Mouse (Mus musculus): ENCODE measurements around the gene Aimp1. TPM values are rescaled to one million over a fixed set of nuclear protein-coding genes. Genes with fewer than 3 reads are reported as not detected.

Gene Aimp1
- 35.9 and 50.5 TPM in 2 replicates for polyA plus RNA-seq (2012; ENCODE audit: insufficient read depth, insufficient read length, missing spikeins)

GRCm38 (mm10) chr3:132684231-132684928, at the start of gene Aimp1:
Gene Aimp1, minus strand, starts transcription at chr3:132684370.
- Histone ChIP-seq H3K4me1 (ENCODE audit: control insufficient read depth, insufficient read depth, insufficient read length, low read length) (peaks cover 5% of the 10 kb centered on the region), H3K27ac (replicated peaks; ENCODE audit: low read depth, low read length) (peak within 1 kb of the TSS; percentile 99), H3K4me3 (ENCODE audit: insufficient read depth, low read depth, low read length) (peak within 1 kb of the TSS; percentile 83)

GRCm38 (mm10) chr3:132724326-132724725, 40.2 kb upstream of the Aimp1 start:
- H3K4me1 ChIP-seq (ENCODE audit: control insufficient read depth, insufficient read depth, insufficient read length, low read length): no peaks in the 10 kb centered on the region
- H3K27ac ChIP-seq (replicated peaks; ENCODE audit: low read depth, low read length): no peak overlapping the region
- H3K4me3 ChIP-seq (ENCODE audit: insufficient read depth, low read depth, low read length): no peak overlapping the region

GRCm38 (mm10) chr3:132717316-132717715, 33.1 kb upstream of the Aimp1 start:
- Histone ChIP-seq H3K27ac (replicated peaks; ENCODE audit: low read depth, low read length) (no peak overlapping the region), H3K4me1 (ENCODE audit: control insufficient read depth, insufficient read depth, insufficient read length, low read length) (no peaks in the 10 kb centered on the region), H3K4me3 (ENCODE audit: insufficient read depth, low read depth, low read length) (no peak overlapping the region)

- H3K27ac ChIP-seq (replicated peaks; ENCODE audit: low read depth, low read length): no peak overlapping the region
- no peak overlapping the region for H3K4me3 ChIP-seq (ENCODE audit: insufficient read depth, low read depth, low read length)
Observed at GRCm38 (mm10) chr3:132713913-132714312, 29.7 kb upstream of the Aimp1 start.

GRCm38 (mm10) chr3:132706977-132707376, 22.8 kb upstream of the Aimp1 start:
- H3K4me3 ChIP-seq (ENCODE audit: insufficient read depth, low read depth, low read length): no peak overlapping the region
- no peak overlapping the region for H3K27ac ChIP-seq (replicated peaks; ENCODE audit: low read depth, low read length)
- H3K4me1 ChIP-seq (ENCODE audit: control insufficient read depth, insufficient read depth, insufficient read length, low read length): no peaks in the 10 kb centered on the region

More at GRCm38 (mm10) chr3:132713913-132714312, 29.7 kb upstream of the Aimp1 start:
- H3K4me1 ChIP-seq (ENCODE audit: control insufficient read depth, insufficient read depth, insufficient read length, low read length): no peaks in the 10 kb centered on the region

GRCm38 (mm10) chr3:132704216-132704615, 20.0 kb upstream of the Aimp1 start:
- Histone ChIP-seq H3K27ac (replicated peaks; ENCODE audit: low read depth, low read length) (no peak overlapping the region), H3K4me1 (ENCODE audit: control insufficient read depth, insufficient read depth, insufficient read length, low read length) (no peaks in the 10 kb centered on the region), H3K4me3 (ENCODE audit: insufficient read depth, low read depth, low read length) (no peak overlapping the region)

- Histone ChIP-seq H3K4me3 (ENCODE audit: insufficient read depth, low read depth, low read length) (no peak overlapping the region), H3K27ac (replicated peaks; ENCODE audit: low read depth, low read length) (no peak overlapping the region), H3K4me1 (ENCODE audit: control insufficient read depth, insufficient read depth, insufficient read length, low read length) (no peaks in the 10 kb centered on the region)
Observed at GRCm38 (mm10) chr3:132701368-132701767, 17.2 kb upstream of the Aimp1 start.

DNA sequence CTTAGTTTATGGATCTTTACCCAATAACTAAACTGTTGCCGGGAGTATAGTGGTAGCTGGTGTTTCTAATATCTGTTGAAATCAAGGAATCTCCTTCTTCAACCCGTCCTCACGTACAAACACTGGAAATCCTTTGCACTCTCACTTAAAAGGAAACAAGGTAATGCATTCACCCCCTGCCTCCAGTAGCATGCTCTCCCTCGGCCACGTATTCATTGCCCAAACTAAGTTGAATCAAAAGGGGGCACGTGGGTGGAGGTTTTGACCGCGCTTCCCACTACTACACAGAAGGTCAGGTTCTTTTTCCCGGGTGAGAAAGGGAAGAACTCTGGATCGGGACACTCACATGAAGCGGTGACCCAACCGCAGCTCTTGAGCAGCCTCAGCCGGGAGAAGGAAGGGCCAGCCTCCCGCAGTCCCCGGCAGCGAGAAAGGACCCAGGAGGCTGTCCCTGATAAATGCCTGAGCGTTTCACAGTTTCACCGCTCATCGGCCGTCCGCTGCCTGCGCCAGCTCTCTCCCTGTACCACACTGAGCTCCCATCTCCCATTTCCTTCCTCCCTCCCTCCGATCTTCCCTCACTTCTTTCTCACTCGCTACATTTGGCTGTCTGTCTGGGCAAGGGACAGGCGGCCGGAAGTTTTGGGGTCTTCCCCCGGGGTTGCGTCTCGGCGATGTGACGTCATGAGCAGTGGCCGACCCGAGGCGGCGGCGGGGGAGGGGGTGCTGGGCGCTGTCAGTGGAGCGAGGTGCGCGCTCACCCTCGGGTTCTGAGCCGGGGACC, 531 bp downstream of the Aimp1 start, which contains the start of gene Tbck:
TSS of gene Tbck (plus strand) at position 698 of the 784 bp plus-strand sequence.
- peak within 1 kb of the TSS; percentile 83 for H3K4me3 ChIP-seq (ENCODE audit: insufficient read depth, low read depth, low read length)
- peaks cover 5% of the 10 kb centered on the region for H3K4me1 ChIP-seq (ENCODE audit: control insufficient read depth, insufficient read depth, insufficient read length, low read length)
- H3K27ac ChIP-seq (replicated peaks; ENCODE audit: low read depth, low read length): peak within 1 kb of the TSS; percentile 99

- no peaks in the 10 kb centered on the region for H3K4me1 ChIP-seq (ENCODE audit: control insufficient read depth, insufficient read depth, insufficient read length, low read length)
- H3K27ac ChIP-seq (replicated peaks; ENCODE audit: low read depth, low read length): no peak overlapping the region
- no peak overlapping the region for H3K4me3 ChIP-seq (ENCODE audit: insufficient read depth, low read depth, low read length)
Observed at GRCm38 (mm10) chr3:132677494-132677893, 6.7 kb downstream of the Aimp1 start.

GRCm38 (mm10) chr3:132655955-132656354, 28.2 kb downstream of the Aimp1 start:
- no peaks in the 10 kb centered on the region for H3K4me1 ChIP-seq (ENCODE audit: control insufficient read depth, insufficient read depth, insufficient read length, low read length)
- no peak overlapping the region for H3K27ac ChIP-seq (replicated peaks; ENCODE audit: low read depth, low read length)
- H3K4me3 ChIP-seq (ENCODE audit: insufficient read depth, low read depth, low read length): no peak overlapping the region

DNA sequence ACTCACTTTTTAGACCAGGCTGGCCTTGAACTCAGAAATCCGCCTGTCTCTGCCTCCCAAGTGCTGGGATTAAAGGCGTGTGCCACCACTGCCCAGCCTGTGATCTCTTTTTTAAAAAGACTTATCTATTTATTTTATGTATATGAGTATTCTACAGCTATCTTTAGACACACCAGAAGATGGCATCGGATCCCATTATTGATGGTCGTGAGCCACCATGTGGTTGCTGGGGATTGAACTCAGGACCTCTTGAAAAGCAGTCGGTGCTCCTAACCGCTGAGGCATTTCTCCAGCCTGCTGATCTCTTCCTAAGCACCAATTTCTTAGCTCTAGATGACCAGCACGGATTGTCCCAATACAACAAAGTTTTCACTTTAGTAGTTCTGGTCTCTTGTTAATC, 30.2 kb downstream of the Aimp1 start:
- H3K4me3 ChIP-seq (ENCODE audit: insufficient read depth, low read depth, low read length): no peak overlapping the region
- H3K27ac ChIP-seq (replicated peaks; ENCODE audit: low read depth, low read length): no peak overlapping the region
- H3K4me1 ChIP-seq (ENCODE audit: control insufficient read depth, insufficient read depth, insufficient read length, low read length): no peaks in the 10 kb centered on the region

GRCm38 (mm10) chr3:132651776-132652175, 32.4 kb downstream of the Aimp1 start:
- Histone ChIP-seq H3K4me3 (ENCODE audit: insufficient read depth, low read depth, low read length) (no peak overlapping the region), H3K27ac (replicated peaks; ENCODE audit: low read depth, low read length) (no peak overlapping the region), H3K4me1 (ENCODE audit: control insufficient read depth, insufficient read depth, insufficient read length, low read length) (no peaks in the 10 kb centered on the region)

DNA sequence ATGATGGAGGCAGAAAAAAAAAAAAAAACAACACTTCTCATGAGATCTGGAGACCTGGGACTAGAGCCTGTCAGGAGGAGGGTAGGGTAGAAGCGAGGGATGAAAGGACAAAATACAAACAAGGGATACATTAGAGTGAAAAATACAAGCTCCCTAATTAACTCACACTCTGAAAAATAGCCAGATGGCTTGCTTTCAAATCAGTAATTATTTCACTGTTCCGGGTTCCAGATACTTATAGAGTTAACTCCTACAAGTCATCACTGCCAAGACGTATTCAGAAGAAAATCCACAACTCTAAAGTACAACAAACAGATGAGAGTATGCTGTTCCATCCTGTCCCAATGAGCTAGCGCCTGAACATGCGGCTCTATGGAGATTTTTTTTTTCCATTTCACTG, 34.0 kb downstream of the Aimp1 start:
- Histone ChIP-seq H3K27ac (replicated peaks; ENCODE audit: low read depth, low read length) (no peak overlapping the region), H3K4me1 (ENCODE audit: control insufficient read depth, insufficient read depth, insufficient read length, low read length) (no peaks in the 10 kb centered on the region), H3K4me3 (ENCODE audit: insufficient read depth, low read depth, low read length) (no peak overlapping the region)

GRCm38 (mm10) chr3:132649368-132649767, 34.8 kb downstream of the Aimp1 start:
- Histone ChIP-seq H3K27ac (replicated peaks; ENCODE audit: low read depth, low read length) (no peak overlapping the region), H3K4me3 (ENCODE audit: insufficient read depth, low read depth, low read length) (no peak overlapping the region), H3K4me1 (ENCODE audit: control insufficient read depth, insufficient read depth, insufficient read length, low read length) (no peaks in the 10 kb centered on the region)

DNA sequence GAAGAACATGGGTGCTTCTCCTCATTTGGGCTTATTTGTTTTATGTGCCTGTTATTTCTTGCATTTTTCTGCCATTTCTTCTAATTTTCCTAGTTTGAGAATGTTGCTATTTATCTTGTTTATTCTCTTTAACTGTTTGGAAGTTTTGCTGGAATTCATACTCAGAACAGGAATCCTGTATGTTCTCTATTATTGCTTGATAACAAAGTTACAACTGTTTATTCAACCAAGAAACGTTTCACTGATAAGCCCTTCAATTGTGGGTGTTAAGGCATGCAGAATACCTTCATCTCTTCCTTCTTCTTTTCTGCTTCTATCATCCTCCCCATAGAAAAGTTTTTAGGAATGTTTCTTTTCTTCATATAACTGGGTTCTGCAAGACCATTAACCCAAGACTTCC, 37.4 kb downstream of the Aimp1 start:
- H3K4me3 ChIP-seq (ENCODE audit: insufficient read depth, low read depth, low read length): no peak overlapping the region
- no peak overlapping the region for H3K27ac ChIP-seq (replicated peaks; ENCODE audit: low read depth, low read length)
- H3K4me1 ChIP-seq (ENCODE audit: control insufficient read depth, insufficient read depth, insufficient read length, low read length): no peaks in the 10 kb centered on the region

- no peak overlapping the region for H3K4me3 ChIP-seq (ENCODE audit: insufficient read depth, low read depth, low read length)
- no peaks in the 10 kb centered on the region for H3K4me1 ChIP-seq (ENCODE audit: control insufficient read depth, insufficient read depth, insufficient read length, low read length)
- H3K27ac ChIP-seq (replicated peaks; ENCODE audit: low read depth, low read length): no peak overlapping the region
Observed at GRCm38 (mm10) chr3:132644071-132644470, 40.1 kb downstream of the Aimp1 start.

Measured in brown adipose tissue, adult 24 weeks (tissue).